Mouse (Mus musculus) heart, adult 2 months (tissue): ENCODE measurements at regions not wholly inside any gene's neighbourhood (a gene's known extent, or its start where the extent isn't known, plus 50 kb on each side); places are given as distances from the start of the nearest gene placed in this dataset.

Experiments used
- CTCF ChIP-seq: fragments of 200-600 bp; IDR thresholded peaks from 2 replicates; pipeline ENCODE4 v1.8.1; 2022; ENCODE audit warnings: antibody characterized with exemption, mild to moderate bottlenecking, moderate library complexity
- EP300 ChIP-seq: fragments of 200-500 bp; IDR thresholded peaks from 2 replicates; pipeline ENCODE4 v1.6.1; 2011; ENCODE audit warnings: low read depth, low read length, control low read depth; ENCODE audit not compliant: insufficient read depth
- POLR2A ChIP-seq: fragments of 200-500 bp; IDR thresholded peaks from 2 replicates; pipeline ENCODE4 v1.6.1; 2011; ENCODE audit warnings: mild to moderate bottlenecking, low read depth, low read length, control low read depth; ENCODE audit not compliant: insufficient read depth

- no peak for TF ChIP-seq CTCF
- no peak for TF ChIP-seq POLR2A
- TF ChIP-seq EP300, result no peak
These were observed 640.9 kb downstream of the Kcnj2 start for GRCm38 (mm10) chr11:111706882-111707281.
